Mouse (Mus musculus) CD8-positive naive resting alpha-beta T cell, adult 2 months (primary cell): ENCODE data around the gene Clcf1.

ENCODE experiments used
- DNase-seq, 2 experiments: peaks; one replicate each; pipeline ENCODE4 v3.0.0; 2022; ENCODE audit warnings: low read depth in 2 of 2, low spot score in 2 of 2

The Clcf1 gene

DNA sequence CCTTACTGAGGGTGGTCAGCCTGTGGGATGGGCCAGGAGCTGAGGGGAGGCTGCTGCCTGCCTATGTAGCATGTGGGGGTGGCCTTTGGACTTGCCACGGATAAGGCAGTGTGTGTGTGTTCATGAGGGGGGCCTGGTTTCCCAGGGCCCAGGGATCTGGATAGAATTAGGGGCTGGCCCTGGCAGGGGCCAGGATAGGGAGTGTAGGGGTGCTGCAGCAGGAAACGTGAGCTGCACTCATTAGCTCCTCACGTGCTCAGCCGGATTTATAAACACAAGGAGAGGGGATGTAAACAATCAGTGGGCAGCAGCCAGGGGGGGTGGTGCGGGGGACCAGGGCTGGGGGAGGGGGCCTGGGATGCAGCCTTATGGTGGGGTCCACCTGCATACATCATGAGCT lies 3.1 kb downstream of the Clcf1 start:
- DNase-seq: no peak

GRCm38 (mm10) chr19:4217855-4218254 lies 3.8 kb downstream of the Clcf1 start:
- DNase-seq: no peak

GRCm38 (mm10) chr19:4218293-4218692 lies 4.3 kb downstream of the Clcf1 start:
- no peak for DNase-seq

- DNase-seq: peak in 1 of 2 experiments; percentile 46
Measured at GRCm38 (mm10) chr19:4218784-4219183, 4.7 kb downstream of the Clcf1 start.

GRCm38 (mm10) chr19:4219943-4220342 lies 5.9 kb downstream of the Clcf1 start:
- no peak for DNase-seq

DNA sequence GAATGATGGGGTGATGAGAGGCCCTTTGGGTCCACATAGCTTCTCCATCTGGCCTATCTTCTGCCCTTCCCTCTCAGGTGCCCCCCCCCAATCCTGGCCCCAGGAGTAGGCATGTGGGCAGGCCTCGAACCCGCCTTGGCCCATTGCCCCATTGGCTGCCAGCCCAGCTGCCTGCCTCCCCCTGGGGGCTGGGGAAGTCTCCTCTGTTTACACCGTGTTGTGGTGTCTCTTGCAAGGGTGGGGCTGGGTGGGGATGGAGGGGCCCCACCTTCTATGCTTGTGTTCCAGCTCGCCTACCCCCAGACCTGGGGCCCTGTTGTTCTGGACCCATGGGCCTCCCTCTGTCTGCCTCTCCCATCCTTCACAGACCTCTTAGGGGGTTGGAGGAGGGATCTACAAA lies 6.4 kb downstream of the Clcf1 start:
- no peak for DNase-seq

DNA sequence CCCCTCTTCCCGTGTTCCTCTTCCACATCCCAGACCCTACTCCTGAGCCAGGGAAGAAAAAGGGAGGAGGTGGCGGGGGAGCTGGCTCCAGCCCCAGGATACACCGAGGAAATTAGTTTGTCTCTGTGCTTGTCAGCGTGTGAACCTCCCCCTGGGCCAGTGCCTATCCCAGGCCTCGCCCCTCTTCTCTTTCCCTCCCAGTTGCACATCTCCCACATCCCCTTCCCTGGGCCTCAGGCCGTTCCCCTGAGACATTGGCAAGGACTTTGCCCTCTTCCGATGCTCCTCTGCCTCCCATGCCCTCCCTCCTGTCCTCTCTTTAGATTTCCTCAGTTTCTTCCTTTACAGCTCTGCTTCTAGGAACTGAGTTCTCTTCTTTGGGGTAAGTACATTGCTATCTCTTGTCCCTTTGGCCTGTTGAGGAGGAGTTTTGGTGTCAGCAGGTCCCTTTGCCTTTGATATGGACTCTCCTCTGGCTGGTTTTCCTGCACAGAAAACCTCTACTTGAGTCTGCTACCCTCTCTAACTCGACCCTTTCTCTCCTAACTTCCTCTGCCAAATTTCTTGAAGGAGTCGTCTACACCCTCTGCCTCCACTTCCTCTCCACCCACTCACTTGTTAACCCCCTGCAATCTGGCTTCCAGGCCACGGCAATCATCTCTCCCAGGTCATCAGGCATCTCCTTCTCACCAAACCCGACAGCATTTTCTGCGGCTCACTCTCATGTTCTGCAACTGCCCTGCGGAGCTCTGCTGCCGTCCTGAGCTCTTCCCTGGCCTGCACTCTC lies 7.1 kb downstream of the Clcf1 start:
- no peak for DNase-seq

- no peak for DNase-seq
Measured at GRCm38 (mm10) chr19:4222165-4222564, 8.1 kb downstream of the Clcf1 start.

GRCm38 (mm10) chr19:4226779-4227178 lies 12.7 kb downstream of the Clcf1 start:
- DNase-seq: peak in 1 of 2 experiments; percentile 41

DNA sequence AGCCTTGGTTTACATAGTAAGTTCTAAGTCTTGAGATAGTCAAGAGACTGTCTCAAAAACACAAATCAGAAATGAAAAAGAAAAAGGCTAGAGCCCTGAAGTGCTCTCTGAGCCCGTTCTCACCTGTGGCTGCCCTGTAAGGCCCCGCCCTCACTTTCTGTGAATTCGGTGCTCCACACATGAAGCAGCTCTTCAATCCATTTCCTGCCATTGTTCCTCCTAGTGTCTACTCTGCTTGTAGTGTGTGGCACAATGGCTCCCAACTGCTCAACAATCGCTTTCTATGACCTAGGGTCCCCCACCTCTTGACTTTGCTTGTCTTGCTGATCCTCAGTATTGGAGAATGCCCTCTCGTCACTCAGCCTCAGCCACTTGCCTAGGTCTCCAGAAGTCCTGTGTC lies 13.4 kb downstream of the Clcf1 start:
- DNase-seq: peak in 1 of 2 experiments; percentile 43

GRCm38 (mm10) chr19:4227894-4228678 lies 14.0 kb downstream of the Clcf1 start:
- DNase-seq: peak; percentile 66 to 69

DNA sequence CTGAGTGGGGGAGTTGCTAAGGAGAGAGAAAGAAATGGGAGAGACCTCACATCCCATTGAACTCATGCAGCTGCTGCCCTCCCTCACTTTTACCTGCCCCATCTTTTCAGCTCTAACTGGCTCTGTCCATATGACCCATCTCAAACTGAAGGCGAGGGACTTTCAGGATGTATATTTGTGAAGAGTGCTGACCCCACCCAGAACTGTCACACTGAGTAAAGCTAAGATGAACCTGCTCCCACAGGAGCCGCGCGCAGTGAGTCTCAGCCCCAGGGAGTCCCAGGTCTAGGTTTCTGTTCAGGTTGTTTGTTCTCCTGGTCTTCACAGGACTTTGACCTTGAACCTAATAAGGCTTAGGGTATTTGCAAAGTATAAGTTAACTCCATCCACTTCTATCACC lies 14.9 kb downstream of the Clcf1 start:
- DNase-seq: no peak

DNA sequence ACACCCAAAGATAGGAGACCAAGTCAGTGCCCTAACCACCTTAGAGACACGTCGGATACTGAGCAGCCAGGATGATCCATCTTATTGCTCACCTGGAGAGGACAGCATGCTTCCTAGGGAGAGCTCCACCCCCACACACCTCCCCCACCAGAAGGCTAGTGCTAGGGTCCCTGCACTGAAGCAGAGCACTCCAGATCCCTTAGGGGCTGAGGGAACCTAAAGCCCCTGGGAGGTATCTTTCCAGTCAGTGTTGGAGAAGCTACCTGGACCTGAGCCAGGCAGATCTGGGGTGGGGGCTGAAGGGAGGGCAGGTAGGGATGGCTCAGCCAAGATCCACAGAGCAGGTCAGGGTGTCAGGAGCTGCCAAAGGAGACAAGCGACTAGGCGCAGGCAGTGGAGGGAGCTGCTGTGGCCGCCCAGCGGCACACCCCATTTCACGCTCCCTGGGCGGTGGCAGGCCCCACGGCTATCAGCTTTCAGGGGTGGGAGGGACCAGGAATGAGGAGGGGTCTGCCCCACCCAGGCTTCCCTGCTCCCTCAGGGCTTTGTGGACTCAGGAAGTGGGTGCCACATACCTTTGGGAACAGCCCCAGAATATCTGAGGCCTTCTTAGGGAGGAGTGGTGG lies 15.5 kb downstream of the Clcf1 start:
- DNase-seq: no peak

GRCm38 (mm10) chr19:4230415-4230814 lies 16.4 kb downstream of the Clcf1 start:
- no peak for DNase-seq

DNA sequence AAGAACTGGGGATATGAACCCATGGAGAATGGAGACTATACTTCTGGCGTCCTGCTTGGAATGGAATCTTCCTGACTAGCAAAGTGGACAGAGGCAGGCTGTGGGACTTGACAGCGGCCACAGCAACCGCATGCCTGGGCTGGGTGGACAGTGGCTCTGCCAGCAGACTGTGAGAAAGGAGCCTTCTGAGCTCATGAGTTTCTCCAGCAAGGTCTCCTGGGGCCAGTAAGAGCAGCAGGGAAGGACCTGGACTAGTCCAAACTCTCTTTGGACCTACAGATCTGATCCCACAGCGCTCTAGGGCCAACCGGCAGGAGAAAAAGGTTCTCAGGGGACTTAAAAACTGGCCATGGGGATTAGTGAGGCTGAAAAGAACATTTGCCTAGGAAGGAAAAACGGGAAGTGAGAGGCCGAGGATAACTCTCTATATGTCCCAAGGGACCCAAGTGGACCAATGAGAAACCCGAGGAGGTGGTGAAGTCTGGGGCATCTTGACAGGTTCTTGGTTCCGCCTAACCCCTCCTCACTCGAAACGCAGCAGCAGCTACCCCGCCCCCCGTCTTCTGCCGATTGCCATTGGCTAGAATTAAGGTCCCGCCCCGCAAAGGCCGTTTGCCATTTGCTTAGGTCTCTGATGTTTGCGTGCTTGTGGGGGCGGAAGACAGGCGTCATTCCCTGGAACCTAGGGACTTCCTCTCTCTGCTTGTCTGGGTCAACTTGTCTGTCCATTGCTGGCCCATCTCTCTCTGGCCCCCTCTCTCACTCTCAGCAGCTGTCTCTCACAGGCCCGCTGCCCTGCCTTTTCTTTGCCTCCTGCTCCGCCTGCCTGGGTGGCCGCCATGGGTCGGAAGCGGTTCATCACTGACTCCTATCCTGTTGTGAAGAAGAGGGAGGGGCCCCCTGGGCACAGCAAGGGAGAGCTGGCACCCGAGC lies 17.5 kb downstream of the Clcf1 start, which contains the start of gene Pold4:
Gene Pold4 (plus strand): TSS at position 647 of the 933 bp plus-strand sequence.
- DNase-seq: peak; percentile 87 to 94

- no peak for DNase-seq
Measured at GRCm38 (mm10) chr19:4232186-4232572, 18.1 kb downstream of the Clcf1 start.

- DNase-seq: no peak
Measured at GRCm38 (mm10) chr19:4232651-4233050, 18.6 kb downstream of the Clcf1 start.

DNA sequence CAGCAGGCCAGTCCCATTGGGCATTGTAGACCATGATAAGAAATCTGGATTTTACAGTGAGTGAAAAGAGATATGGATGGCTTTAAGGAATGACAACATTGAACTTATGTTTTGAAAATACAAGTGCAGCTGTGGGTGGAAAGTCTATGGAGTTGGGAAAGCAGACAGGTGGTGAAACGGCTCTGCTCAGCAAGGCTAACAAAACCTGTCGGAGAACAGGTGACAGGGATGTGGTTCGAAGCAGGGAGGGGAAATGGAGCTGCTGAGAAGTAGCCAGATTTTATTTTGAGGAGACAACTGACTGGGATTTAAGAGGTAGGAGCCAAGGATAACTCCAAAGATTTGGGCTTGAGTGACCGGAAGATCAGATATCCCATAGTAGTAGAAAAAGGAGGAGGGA lies 20.5 kb downstream of the Clcf1 start:
- DNase-seq: no peak

DNA sequence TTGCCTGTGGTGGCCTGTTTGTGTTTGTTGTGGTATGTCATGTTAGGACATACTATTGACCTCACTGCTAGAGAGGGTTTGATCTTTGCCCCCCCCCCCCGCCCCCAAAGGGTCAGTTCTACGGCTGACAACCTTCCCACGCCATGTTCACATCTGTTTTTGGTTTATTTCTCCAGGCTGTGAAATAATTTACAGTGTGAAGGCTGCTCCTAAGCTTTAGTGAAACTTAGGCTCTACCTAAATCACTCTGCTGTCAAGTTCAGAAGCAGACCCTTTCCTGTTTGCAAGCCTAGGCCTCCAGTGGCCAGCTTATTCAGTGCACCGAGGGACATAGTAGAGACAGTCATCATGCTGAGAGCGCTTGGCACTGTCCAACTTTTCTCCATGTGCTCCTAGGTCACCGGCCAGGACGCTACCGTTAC lies 26.2 kb downstream of the Clcf1 start:
- DNase-seq: no peak

GRCm38 (mm10) chr19:4242416-4242815 lies 28.4 kb downstream of the Clcf1 start:
- DNase-seq: no peak

DNA sequence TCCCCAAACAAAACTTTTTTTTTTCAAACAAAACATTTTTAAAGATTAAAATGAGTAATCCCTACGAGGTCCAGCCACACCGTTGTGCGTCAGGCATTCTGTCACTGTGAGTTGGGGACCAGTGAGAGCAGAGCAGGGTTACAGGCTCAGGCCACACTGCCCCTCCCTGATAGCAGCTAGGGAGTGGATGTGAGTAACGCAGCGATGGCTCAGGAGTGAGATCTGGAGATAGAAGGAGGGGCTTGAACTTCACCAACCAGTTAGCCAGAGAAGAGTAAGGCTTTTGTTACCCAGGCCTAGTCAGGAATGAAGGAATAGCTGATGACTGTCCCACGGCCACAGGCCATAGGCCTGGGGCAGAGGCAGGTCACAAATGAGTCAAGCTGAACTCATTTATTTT lies 30.7 kb downstream of the Clcf1 start:
- DNase-seq: no peak
